Mouse (Mus musculus): ENCODE measurements at regions not wholly inside any gene's neighbourhood (a gene's known extent, or its start where the extent isn't known, plus 50 kb on each side); places are given as distances from the start of the nearest gene placed in this dataset.

GRCm38 (mm10) chr14:97544307-97544706, 625.3 kb downstream of the Dach1 start:
- no peak for TF ChIP-seq CTCF (IDR thresholded peaks at IDR 0.05; ENCODE audit: low read depth, low read length)
- no peak for TF ChIP-seq POLR2A (IDR thresholded peaks at IDR 0.05; ENCODE audit: extremely low read depth, insufficient read depth, low read length)
